Mouse (Mus musculus) heart, embryonic 12.5 days (tissue): Measurements from ENCODE around the gene Hint1. TPM values are rescaled to one million over a fixed set of nuclear protein-coding genes. Genes with fewer than 3 reads are reported as not detected.

Experiments used
- ATAC-seq: fragments of 200-750 bp; cut with Nextera tagmentation; 2 replicates; pipeline ENCODE4 v1.8.0; 2017; ENCODE audit warnings: moderate TSS enrichment, moderate library complexity; ENCODE audit not compliant: insufficient number of reproducible peaks, low FRiP score
- H3K27ac ChIP-seq: fragments of 300-500 bp; sonication (generic); 2 replicates; pipeline ENCODE4 v1.5.1; 2016; ENCODE audit warnings: mild to moderate bottlenecking, moderate library complexity; ENCODE audit not compliant: poor library complexity, severe bottlenecking
- H3K27me3 ChIP-seq: fragments of 300-500 bp; sonication (generic); replicated peaks from 2 replicates; pipeline ENCODE4 v1.6.1; 2016; ENCODE audit warnings: mild to moderate bottlenecking, moderate library complexity
- H3K36me3 ChIP-seq: fragments of 300-500 bp; sonication (generic); 2 replicates; pipeline ENCODE4 v1.6.1; 2016; ENCODE audit warnings: mild to moderate bottlenecking, moderate library complexity
- H3K4me1 ChIP-seq: fragments of 300-500 bp; sonication (generic); replicated peaks from 2 replicates; pipeline ENCODE4 v1.6.1; 2016; ENCODE audit warnings: mild to moderate bottlenecking
- H3K4me2 ChIP-seq: fragments of 300-500 bp; sonication (generic); 2 replicates; pipeline ENCODE4 v1.6.1; 2016; ENCODE audit warnings: mild to moderate bottlenecking, moderate library complexity
- H3K4me3 ChIP-seq: fragments of 300-500 bp; sonication (generic); 2 replicates; pipeline ENCODE4 v1.5.1; 2016; ENCODE audit warnings: mild to moderate bottlenecking
- H3K9ac ChIP-seq: fragments of 300-500 bp; sonication (generic); 2 replicates; pipeline ENCODE4 v1.6.1; 2016; ENCODE audit warnings: mild to moderate bottlenecking, moderate library complexity
- H3K9me3 ChIP-seq: fragments of 300-500 bp; sonication (generic); replicated peaks from 2 replicates; pipeline ENCODE4 v1.6.1; 2016; ENCODE audit warnings: mild to moderate bottlenecking, moderate library complexity
- WGBS: fragments of 180-500 bp; shearing (Covaris S2); methylation state at CpG from one replicate; pipeline ENCODE4 v1.1.7; 2016; 5-methylcytosine and 5-hydroxymethylcytosine counted together
- polyA plus RNA-seq: library from polyadenylated mRNA; unstranded; fragments of >200 nt; fragmentation: Nextera tagmentation; extraction: Ambion mirVana; gene quantifications from 2 replicates; pipeline ENCODE4 v1.2.1, GENCODE M21; 2016

The Hint1 gene
- polyA plus RNA-seq, 1 experiment from 2014 or later, result 765 TPM

DNA sequence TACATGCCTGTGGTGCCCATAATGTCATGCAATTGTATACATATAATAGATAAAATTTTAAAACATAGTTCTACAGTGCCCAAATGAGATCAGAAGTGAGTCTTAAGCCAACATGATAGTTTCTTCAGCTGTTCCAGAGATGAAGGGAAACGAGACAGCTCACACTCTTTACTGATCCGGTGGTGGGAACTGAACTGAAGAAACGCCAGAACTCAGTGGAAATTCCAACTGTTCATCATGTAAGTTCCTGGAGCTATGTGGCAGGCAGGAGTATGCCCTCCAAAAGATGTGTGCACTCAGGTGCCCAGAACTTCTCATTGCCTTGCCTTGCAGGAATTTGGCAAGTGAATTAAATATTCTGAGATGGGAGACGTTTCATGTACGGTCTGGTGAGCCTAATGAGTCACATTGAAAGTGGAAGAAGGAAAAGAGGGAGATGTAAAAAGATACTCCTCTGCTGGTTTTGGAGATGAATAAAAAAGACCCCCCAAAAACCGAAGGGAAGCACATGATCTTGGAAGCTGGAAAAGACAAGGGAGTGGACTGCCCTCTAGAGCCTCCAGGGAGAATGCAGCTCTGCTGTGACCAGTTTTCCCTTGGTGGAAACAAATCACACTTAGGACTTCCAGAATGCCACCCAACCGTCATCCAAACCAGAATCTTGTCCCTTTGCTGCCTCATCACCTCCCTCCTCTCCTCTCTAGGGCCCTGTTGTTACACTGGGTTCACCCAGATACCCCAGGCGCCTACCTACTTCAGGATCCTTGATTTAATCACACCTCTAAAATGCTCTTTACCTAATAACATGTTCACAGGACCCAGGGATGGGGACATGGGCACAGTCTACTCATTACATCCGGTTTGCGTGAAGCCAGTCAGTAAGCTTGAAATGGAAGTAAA, 3.3 kb upstream of the Hint1 start:
- Histone ChIP-seq H3K4me1 (peaks cover 7% of the 10 kb centered on the region), H3K27me3 (no peaks in the 10 kb centered on the region), H3K36me3 (no peaks in the 10 kb centered on the region), H3K27ac (no peak overlapping the region), H3K9ac (0 out of 2 replicates have a peak overlapping the region, but pooled peaks have one; percentile 2), H3K9me3 (no peaks in the 10 kb centered on the region), H3K4me2 (no peak overlapping the region), H3K4me3 (no peak overlapping the region)
- no peak for ATAC-seq
- 41% methylated on average over 10 of the region's 10 CpGs for WGBS

DNA sequence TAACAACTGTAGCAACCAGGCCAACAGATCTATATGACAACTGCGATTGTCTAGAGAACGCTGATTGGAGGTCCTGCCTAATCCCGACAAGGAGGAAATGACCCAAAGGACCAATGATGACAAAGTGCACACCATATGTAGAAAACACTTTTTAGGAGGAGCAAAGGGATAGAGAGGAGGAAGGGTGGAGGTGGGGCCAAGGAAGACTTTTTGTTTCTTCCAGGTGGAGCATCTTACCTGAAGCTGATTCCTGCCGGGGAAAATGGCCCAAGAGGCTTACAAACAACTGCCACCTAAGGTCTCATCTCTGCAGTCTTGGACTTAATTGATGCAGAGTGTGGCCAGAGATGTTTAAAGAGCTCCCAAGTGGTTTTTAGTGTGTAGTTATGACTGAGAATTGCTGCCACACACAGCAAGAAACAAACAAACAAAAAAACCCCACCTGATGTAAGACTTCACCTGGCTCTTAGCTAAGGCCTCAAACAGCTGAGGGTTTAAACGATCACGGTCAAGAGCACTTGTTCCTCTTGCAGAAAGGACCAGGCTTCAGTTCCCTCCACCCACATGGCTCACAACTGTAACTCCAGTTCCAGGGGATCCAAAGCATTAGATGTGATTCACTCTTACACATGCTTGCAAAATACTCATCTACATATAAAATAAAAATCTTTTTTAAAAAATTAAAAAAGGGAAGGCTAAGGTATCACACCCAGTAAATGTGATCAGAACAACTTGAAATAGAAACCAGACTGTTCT, 675 bp upstream of the Hint1 start:
- peaks cover 12% of the 10 kb centered on the region for H3K36me3 ChIP-seq
- H3K27me3 ChIP-seq, result no peaks in the 10 kb centered on the region
- 71% methylated on average over 6 of the region's 6 CpGs for WGBS
- peak overlapping the region; percentile 78 for H3K27ac ChIP-seq
- H3K4me2 ChIP-seq, result peak overlapping the region; percentile 72
- H3K4me1 ChIP-seq, result peaks cover 16% of the 10 kb centered on the region
- no peak for ATAC-seq
- peak overlapping the region; percentile 77 for H3K4me3 ChIP-seq
- H3K9me3 ChIP-seq, result no peaks in the 10 kb centered on the region
- peak overlapping the region; percentile 94; the same call in 1 of the 2 replicates for H3K9ac ChIP-seq

DNA sequence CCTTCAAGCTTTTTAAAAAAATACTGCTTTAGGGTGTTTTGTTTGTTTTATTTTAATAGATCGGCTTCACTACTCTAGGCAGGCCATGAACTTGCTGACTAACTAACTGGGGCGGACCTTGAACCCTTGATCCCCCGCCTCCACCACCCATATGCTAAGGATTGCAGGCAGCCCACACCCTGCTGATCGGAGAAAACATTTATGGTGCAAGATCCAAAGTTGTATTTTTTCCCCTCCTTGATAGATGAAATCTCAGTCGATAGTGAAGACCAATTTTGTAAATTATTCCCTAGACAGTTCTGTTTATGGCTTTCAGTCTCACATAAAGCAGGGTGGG, 834 bp downstream of the Hint1 start:
- H3K4me2 ChIP-seq, result peak overlapping the region; percentile 72
- H3K27ac ChIP-seq, result peak overlapping the region; percentile 78
- peaks cover 27% of the 10 kb centered on the region for H3K36me3 ChIP-seq
- H3K9me3 ChIP-seq, result no peaks in the 10 kb centered on the region
- H3K4me3 ChIP-seq, result peak overlapping the region; percentile 77
- H3K4me1 ChIP-seq, result peaks cover 16% of the 10 kb centered on the region
- peak overlapping the region; percentile 94 for H3K9ac ChIP-seq
- H3K27me3 ChIP-seq, result no peaks in the 10 kb centered on the region
- 0% methylated on average over 5 of the region's 5 CpGs for WGBS
- ATAC-seq, result peak; percentile 65

DNA sequence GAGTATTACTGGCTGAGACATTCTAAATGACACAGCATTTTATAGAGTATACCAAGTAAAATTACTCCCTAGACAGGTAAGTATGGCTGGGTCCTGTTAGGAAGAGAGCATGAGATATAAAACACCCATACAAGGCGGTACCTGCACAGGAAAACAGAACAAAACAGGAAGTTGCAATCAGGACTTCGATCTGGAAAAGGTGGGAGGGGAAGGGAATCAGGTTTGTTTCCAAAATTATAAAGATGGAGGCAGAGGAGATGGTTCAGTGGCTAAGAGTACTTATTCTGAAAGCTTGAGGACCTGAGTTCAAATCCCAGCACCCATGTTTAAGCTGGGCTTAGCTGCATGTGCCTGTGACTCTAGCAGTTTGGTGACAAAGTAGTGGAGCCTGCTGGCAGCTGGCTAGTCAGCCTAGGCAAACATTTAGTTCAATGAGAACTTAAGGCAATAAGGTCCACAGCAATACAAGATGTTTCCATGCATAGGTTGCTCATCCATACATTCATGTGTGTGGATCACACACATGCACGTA, 1.8 kb downstream of the Hint1 start:
- ATAC-seq, result no peak
- Histone ChIP-seq H3K4me3 (peak overlapping the region; percentile 77), H3K9ac (no peak overlapping the region), H3K27me3 (no peaks in the 10 kb centered on the region), H3K4me1 (peaks cover 16% of the 10 kb centered on the region), H3K36me3 (peaks cover 36% of the 10 kb centered on the region), H3K4me2 (peak overlapping the region; percentile 18; the same call in 1 of the 2 replicates), H3K9me3 (no peaks in the 10 kb centered on the region), H3K27ac (no peak overlapping the region)
- WGBS, result 85% methylated on average over 3 of the region's 3 CpGs

DNA sequence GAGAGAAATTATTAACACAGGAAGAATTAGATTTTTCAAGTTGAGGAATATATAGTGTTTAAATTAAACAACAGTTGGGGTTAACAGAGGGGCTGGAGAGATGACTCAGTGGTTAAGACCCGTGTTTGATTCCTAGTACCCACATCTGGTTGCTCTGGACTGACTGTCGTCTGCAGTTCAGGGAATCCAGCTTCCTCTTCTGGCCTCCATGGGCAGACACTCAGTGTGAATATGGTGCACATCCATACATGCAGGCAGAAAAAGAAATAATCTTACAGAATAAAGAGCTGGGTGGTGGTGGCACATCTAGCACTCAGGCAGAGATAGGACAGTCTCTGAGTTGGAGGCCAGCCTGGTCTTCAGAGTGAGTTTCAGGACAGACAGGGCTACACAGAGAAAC, 2.3 kb downstream of the Hint1 start:
- H3K4me1 ChIP-seq, result peaks cover 16% of the 10 kb centered on the region
- H3K9ac ChIP-seq, result peak overlapping the region; percentile 33; the same call in 1 of the 2 replicates
- no peaks in the 10 kb centered on the region for H3K9me3 ChIP-seq
- H3K4me2 ChIP-seq, result peak overlapping the region; percentile 32; the same call in 1 of the 2 replicates
- H3K27ac ChIP-seq, result no peak overlapping the region
- H3K27me3 ChIP-seq, result no peaks in the 10 kb centered on the region
- ATAC-seq, result no peak
- WGBS, result 73% methylated on average over 2 of the region's 2 CpGs
- H3K4me3 ChIP-seq, result no peak overlapping the region
- H3K36me3 ChIP-seq, result peaks cover 40% of the 10 kb centered on the region

DNA sequence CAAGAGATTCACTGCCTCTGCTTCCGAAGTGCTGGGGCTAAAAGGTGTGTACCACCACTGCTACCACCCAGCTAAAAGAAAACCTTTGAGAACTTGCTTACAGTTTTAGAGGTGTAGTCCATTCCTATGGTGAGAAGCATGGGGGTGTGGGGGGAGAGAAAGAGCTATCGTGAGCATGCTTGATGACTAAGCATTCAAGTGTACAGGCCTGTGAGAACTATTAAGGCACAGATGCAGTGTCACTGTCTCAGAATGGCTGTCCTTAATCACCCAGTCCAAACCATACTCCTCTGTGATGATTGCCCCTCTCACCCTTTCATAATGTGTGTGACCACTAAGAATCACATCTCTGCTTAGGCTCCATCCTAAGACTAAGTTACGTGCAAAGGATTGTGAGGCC, 3.1 kb downstream of the Hint1 start:
- Histone ChIP-seq H3K27me3 (no peaks in the 10 kb centered on the region), H3K27ac (peak overlapping the region; percentile 25; the same call in 1 of the 2 replicates), H3K9me3 (no peaks in the 10 kb centered on the region), H3K36me3 (peaks cover 49% of the 10 kb centered on the region), H3K4me1 (peaks cover 16% of the 10 kb centered on the region), H3K9ac (peak overlapping the region; percentile 7; the same call in 1 of the 2 replicates), H3K4me2 (no peak overlapping the region; the same call in 1 of the 2 replicates), H3K4me3 (no peak overlapping the region)
- 78% methylated on average over 3 of the region's 3 CpGs for WGBS
- ATAC-seq, result no peak

DNA sequence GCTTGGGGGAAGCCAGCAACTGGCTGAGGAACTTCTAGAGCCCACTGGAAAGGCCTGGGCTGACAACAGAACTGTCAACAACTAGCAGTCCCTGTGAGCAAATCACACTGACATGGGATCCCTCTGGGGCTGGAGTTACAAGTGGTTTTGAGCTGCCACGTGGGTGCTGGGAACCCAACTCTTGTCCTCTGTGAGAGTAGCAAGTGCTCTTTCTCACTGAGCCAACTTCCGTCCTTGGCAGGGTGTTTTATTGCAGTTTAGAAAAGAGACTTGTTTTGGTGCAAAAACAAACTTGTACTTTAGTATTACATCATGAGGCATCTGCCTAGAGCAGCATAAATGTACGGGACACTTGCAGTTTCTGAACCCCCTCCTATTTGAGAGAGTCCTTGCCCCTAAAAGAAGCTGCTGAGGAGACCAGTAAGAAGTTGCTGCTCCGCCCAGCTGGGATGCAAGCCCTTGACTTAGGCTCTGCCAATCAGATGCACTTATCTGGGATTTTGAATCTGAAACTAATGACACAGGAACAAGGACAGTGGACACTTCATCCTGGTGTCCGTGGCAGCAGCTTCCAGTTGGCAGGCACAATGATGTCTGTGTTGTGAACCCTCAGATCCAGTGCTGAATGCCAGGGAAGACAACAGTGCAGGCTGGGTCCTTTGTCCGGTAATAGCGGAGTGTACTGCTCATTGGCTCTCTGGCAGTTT, 5.8 kb downstream of the Hint1 start:
- H3K4me2 ChIP-seq, result no peak overlapping the region
- no peak overlapping the region for H3K27ac ChIP-seq
- no peak overlapping the region for H3K4me3 ChIP-seq
- H3K9ac ChIP-seq, result no peak overlapping the region
- no peaks in the 10 kb centered on the region for H3K9me3 ChIP-seq
- no peak for ATAC-seq
- WGBS, result 83% methylated on average over 7 of the region's 7 CpGs
- H3K36me3 ChIP-seq, result peaks cover 53% of the 10 kb centered on the region
- peaks cover 16% of the 10 kb centered on the region for H3K4me1 ChIP-seq
- H3K27me3 ChIP-seq, result no peaks in the 10 kb centered on the region

DNA sequence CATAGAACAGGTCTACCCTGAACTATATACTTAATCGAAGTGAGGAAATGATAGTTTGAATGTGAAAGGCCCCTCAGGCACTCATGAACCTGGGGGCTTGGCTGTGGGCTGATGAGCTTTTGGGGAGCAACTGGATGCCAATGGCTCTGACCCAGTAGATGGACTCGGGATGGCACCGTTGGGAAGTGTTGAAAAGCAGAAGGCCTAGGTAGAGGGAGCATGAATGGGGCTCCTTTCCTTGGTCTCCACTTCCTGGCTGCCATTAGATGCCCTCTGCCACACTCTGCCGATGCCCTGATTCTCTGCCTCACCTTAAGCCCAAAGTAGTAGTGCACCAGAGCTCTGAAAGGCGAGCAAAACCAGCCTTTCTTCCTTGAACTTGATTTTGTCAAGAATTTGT, 9.8 kb downstream of the Hint1 start:
- H3K27me3 ChIP-seq, result no peaks in the 10 kb centered on the region
- no peak overlapping the region for H3K4me3 ChIP-seq
- 86% methylated on average over 5 of the region's 5 CpGs for WGBS
- peaks cover 36% of the 10 kb centered on the region for H3K36me3 ChIP-seq
- no peak overlapping the region for H3K27ac ChIP-seq
- no peak for ATAC-seq
- peaks cover 16% of the 10 kb centered on the region for H3K4me1 ChIP-seq
- no peak overlapping the region for H3K4me2 ChIP-seq
- no peak overlapping the region for H3K9ac ChIP-seq
- no peaks in the 10 kb centered on the region for H3K9me3 ChIP-seq

DNA sequence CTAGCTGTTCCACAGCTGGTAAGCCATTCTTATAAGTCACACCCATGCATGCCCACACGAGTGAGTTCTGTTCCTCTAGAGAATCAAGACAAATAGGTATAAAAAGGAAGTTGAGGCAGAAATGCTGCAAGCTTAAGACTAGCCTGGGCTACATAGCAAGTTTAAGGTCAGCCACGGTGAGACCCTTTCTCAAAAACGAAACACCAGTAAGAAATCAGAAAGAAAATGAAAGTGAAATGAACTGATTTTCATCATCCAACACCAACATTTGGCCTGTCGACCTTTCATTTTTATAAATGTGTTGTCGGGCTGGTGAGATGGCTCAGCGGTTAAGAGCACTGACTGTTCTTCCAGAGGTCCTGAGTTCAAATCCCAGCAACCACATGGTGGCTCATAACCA, 12.7 kb downstream of the Hint1 start:
- no peaks in the 10 kb centered on the region for H3K9me3 ChIP-seq
- no peaks in the 10 kb centered on the region for H3K27me3 ChIP-seq
- no peak overlapping the region for H3K9ac ChIP-seq
- H3K36me3 ChIP-seq, result peaks cover 8% of the 10 kb centered on the region
- no peak for ATAC-seq
- H3K27ac ChIP-seq, result no peak overlapping the region
- peaks cover 35% of the 10 kb centered on the region for H3K4me1 ChIP-seq
- WGBS, result 76% methylated on average over 6 of the region's 6 CpGs
- no peak overlapping the region for H3K4me2 ChIP-seq
- no peak overlapping the region for H3K4me3 ChIP-seq

DNA sequence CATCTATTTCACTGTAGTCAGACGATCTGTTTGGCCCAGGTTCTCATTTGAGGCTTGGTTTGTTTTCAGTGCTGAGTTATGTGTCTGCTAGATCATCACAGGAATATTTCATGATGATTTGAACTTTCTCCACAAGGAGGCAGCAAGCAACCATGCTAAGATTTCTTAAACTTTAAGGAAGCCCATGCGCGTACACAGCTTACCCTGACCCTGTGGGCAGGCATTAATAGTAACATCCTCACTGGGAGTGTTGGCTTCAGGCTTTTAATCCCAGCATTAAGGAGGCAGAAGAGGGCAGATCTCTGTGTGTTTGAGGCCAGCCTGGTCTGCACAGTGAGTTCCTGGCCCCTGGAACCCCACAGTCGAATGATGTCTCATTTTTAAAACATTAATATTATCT, 13.3 kb downstream of the Hint1 start:
- Histone ChIP-seq H3K9me3 (no peaks in the 10 kb centered on the region), H3K4me3 (no peak overlapping the region), H3K36me3 (peaks cover 3% of the 10 kb centered on the region; the same call in 1 of the 2 replicates), H3K27me3 (no peaks in the 10 kb centered on the region), H3K4me1 (peaks cover 36% of the 10 kb centered on the region), H3K4me2 (peak overlapping the region; percentile 14; the same call in 1 of the 2 replicates), H3K9ac (no peak overlapping the region), H3K27ac (peak overlapping the region; percentile 87)
- WGBS, result 16% methylated on average over 4 of the region's 4 CpGs
- peak; percentile 70; the same call in 1 of the 2 replicates for ATAC-seq
